Mouse (Mus musculus) bone marrow, adult 2 months (tissue): ENCODE data around the gene Slc36a2.

Experiments
- CTCF ChIP-seq: fragments of 200-500 bp; IDR thresholded peaks from 2 replicates; pipeline ENCODE4 v1.5.1; 2011; ENCODE audit warnings: low read length, control low read depth; ENCODE audit not compliant: control insufficient read depth, insufficient read depth
- POLR2A ChIP-seq: fragments of 200-500 bp; IDR thresholded peaks from 2 replicates; pipeline ENCODE4 v1.6.1; 2011; ENCODE audit warnings: low read depth, mild to moderate bottlenecking, control low read depth, low read length, borderline replicate concordance; ENCODE audit not compliant: control insufficient read depth

GRCm38 (mm10) chr11:55134407-55134806 lies 50.5 kb downstream of the Slc36a2 start:
- TF ChIP-seq CTCF, result no peak
- no peak for TF ChIP-seq POLR2A
